Mouse (Mus musculus): ENCODE results near the gene Padi2.

GRCm38 (mm10) chr4:140913565-140913964 is 7.4 kb downstream of the Padi2 start:
- TF ChIP-seq POLR2A (IDR thresholded peaks at IDR 0.05; ENCODE audit: low read depth, low read length) (no peak), CTCF (IDR thresholded peaks at IDR 0.05; ENCODE audit: borderline replicate concordance, insufficient read depth, low read length) (no peak)
